Mouse (Mus musculus): ENCODE results near the gene Serpina3i. TPM values are rescaled to one million over a fixed set of nuclear protein-coding genes. Genes with fewer than 3 reads are reported as not detected.

The Serpina3i gene
- polyA plus RNA-seq, 1 experiment, result 0.42 TPM

- DNase-seq (ENCODE audit: low read depth, low spot score), result no peak
These were observed 26.9 kb downstream of the Serpina3i start for GRCm38 (mm10) chr12:104289872-104290271.

DNA sequence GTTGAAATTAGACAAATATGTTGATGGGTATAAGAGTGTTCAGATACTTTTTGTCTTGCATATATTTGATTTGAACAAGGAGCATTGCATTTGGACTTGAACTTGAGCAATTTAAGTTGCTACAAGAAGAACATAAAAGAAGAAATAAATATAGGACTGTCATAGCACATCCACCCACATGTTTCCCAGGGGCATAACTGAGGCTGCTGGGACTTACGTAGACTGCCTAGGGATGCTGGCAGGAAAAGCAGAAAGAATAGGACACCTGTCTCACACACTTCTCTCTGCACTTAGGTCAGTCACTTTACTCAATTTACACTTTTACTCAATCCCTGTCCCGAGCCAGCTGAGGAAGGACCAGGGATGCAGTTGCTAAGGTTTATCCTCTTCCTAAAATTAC is 31.0 kb downstream of the Serpina3i start:
- WGBS, result 86% methylated on average over 2 of the region's 2 CpGs
- DNase-seq (ENCODE audit: low read depth, low spot score), result no peak

More at GRCm38 (mm10) chr12:104289872-104290271, 26.9 kb downstream of the Serpina3i start:
- 40% methylated on average over 4 of the region's 4 CpGs for WGBS

DNA sequence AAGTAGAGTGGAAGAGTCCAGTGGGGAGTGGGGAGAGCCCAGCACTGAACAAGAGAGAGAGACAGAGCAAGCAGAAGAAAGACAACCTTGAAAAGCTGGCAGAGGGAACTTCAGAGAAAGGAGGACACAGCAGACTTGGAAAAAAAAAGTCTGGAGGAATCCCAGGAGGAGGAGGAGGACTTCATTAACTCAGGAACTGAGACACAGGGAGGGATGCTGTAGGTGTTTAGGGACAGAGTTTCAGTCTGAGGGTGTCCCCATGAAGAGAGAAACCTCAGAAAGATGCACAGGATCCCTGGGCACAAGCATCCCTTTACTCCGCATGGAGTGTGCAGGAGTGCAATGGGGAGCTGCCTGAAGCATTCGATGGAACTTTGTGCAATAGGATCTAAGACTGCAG is 35.1 kb downstream of the Serpina3i start:
- WGBS, result 88% methylated on average over 2 of the region's 2 CpGs

GRCm38 (mm10) chr12:104305991-104306390 is 43.1 kb downstream of the Serpina3i start:
- 28% methylated on average over 4 of the region's 4 CpGs for WGBS
- no peak for DNase-seq (ENCODE audit: low read depth, low spot score)

More for the DNA sequence above, 35.1 kb downstream of the Serpina3i start:
- DNase-seq (ENCODE audit: low read depth, low spot score), result no peak

DNA sequence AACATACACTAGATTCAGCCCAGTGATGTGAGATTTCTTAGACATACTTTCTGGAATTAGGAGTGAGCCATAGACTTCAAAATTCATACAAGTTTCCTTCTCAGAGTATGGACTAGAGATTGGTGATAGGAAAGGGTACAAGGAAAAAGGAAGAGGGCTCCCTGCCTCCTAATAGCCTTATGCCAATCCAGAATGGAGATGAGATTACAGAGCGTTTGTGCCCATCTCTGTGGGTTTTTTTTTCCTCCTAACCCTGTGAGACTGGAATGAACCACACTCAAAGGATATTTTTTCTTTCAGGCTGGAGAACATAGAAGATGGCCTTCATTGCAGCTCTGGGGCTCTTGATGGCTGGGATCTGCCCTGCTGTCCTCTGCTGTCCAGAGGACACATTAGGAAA is 51.3 kb downstream of the Serpina3i start, which contains the start of gene Serpina3j:
Serpina3j (plus strand) TSS at position 301 of the 400 bp plus-strand sequence.
- DNase-seq (ENCODE audit: low read depth, low spot score), result no peak
- WGBS, result 73% methylated on average over 1 of the region's 1 CpGs

Other genes with a start within 250 kb of the Serpina3i start
- gene Serpina9, start 249.4 kb upstream of the Serpina3i start, polyA plus RNA-seq (2012; rRNA removed), result 0.08 and 0.10 TPM in 2 replicates
- gene Serpina12, start 218.7 kb upstream of the Serpina3i start, polyA plus RNA-seq (2012; rRNA removed), result 0.02 TPM in 1 of 2 replicates, not detected in the other
- not detected in 2 replicates for gene Serpina5, start 162.0 kb upstream of the Serpina3i start, polyA plus RNA-seq (2012; rRNA removed)
- not detected in 2 replicates for gene Serpina3a, start 150.4 kb upstream of the Serpina3i start, polyA plus RNA-seq (2012; rRNA removed)
- not detected in 2 replicates for gene Serpina3b, start 135.1 kb upstream of the Serpina3i start, polyA plus RNA-seq (2012; rRNA removed)
- 1.2 and 1.4 TPM in 2 replicates for gene Serpina3c, start 109.3 kb upstream of the Serpina3i start, polyA plus RNA-seq (2012; rRNA removed)
- gene Serpina3f, start 48.6 kb upstream of the Serpina3i start, polyA plus RNA-seq (2012; rRNA removed), result 2.5 and 2.6 TPM in 2 replicates
- gene Serpina3g, start 26.9 kb upstream of the Serpina3i start, polyA plus RNA-seq (2012; rRNA removed), result 26.2 and 27.5 TPM in 2 replicates
- gene Serpina3j, start 51.4 kb downstream of the Serpina3i start, polyA plus RNA-seq (2012; rRNA removed), result not detected in 2 replicates
- gene Serpina3k, start 75.4 kb downstream of the Serpina3i start, polyA plus RNA-seq (2012; rRNA removed), result 0.05 TPM in 1 of 2 replicates, not detected in the other
- 0.11 and 0.16 TPM in 2 replicates for gene Serpina3m, start 75.4 kb downstream of the Serpina3i start, polyA plus RNA-seq (2012; rRNA removed)
- 22.7 and 28.5 TPM in 2 replicates for gene Serpina3n, start 143.6 kb downstream of the Serpina3i start, polyA plus RNA-seq (2012; rRNA removed)
- gene Gsc, start 210.2 kb downstream of the Serpina3i start, polyA plus RNA-seq (2012; rRNA removed), result not detected in 2 replicates